Mouse (Mus musculus) embryonic facial prominence, embryonic 10.5 days (tissue): ENCODE results near the gene Trim2. TPM values are rescaled to one million over a fixed set of nuclear protein-coding genes. Genes with fewer than 3 reads are reported as not detected.

Experiments used
- DNase-seq: peaks from one replicate; pipeline ENCODE4 v3.0.0-alpha.2; 2017; ENCODE audit warnings: low spot score
- H3K27ac ChIP-seq: fragments of 300-500 bp; sonication (generic); replicated peaks from 2 replicates; pipeline ENCODE4 v1.5.1; 2016; ENCODE audit warnings: mild to moderate bottlenecking
- H3K27me3 ChIP-seq: fragments of 300-500 bp; sonication (generic); replicated peaks from 2 replicates; pipeline ENCODE4 v1.6.1; 2016; ENCODE audit warnings: low read depth, mild to moderate bottlenecking; ENCODE audit not compliant: poor library complexity, severe bottlenecking
- H3K36me3 ChIP-seq: fragments of 300-500 bp; sonication (generic); replicated peaks from 2 replicates; pipeline ENCODE4 v1.6.1; 2016; ENCODE audit warnings: mild to moderate bottlenecking, moderate library complexity
- H3K4me1 ChIP-seq: fragments of 300-500 bp; sonication (generic); 2 replicates; pipeline ENCODE4 v1.6.1; 2016
- H3K4me3 ChIP-seq: fragments of 300-500 bp; sonication (generic); 2 replicates; pipeline ENCODE4 v1.5.1; 2016; ENCODE audit warnings: mild to moderate bottlenecking, moderate library complexity
- H3K9me3 ChIP-seq: fragments of 300-500 bp; sonication (generic); 2 replicates; pipeline ENCODE4 v1.6.1; 2016; ENCODE audit warnings: mild to moderate bottlenecking
- whole genome bisulfite sequencing: fragments of 180-500 bp; shearing (Covaris S2); methylation state at CpG from one replicate; pipeline ENCODE4 v1.1.7; 2016; 5-methylcytosine and 5-hydroxymethylcytosine counted together
- polyA plus RNA-seq: library from polyadenylated mRNA; unstranded; fragments of >200 nt; fragmentation: Nextera tagmentation; extraction: Ambion mirVana; gene quantifications from 2 replicates; pipeline ENCODE4 v1.2.1, GENCODE M21; 2016

Trim2 gene
- polyA plus RNA-seq, 1 experiment from 2014 or later, result 31.0 TPM

DNA sequence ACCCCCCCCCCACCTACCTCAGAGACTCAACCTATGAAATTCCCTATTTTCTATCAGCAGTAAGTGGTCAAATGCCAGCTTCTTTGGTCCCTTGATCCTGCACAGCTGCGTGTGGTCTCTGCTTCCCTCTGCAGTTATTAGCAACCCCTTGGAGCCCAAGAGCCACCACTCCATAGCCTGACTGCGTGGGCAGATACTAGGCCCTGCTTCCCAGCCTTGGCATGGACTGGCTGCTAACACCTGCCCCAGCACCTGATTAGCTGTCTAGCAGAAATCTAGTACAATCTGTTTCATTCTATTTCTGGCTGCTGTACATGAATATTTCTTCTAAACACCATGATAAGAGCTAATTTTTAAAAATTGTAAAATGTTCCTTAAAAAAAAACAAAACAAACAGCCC lies 10.0 kb downstream of the Trim2 start:
- Histone ChIP-seq H3K36me3 (no peaks in the 10 kb centered on the region), H3K9me3 (0 out of 2 replicates have a peak, but pooled peaks cover 3% of the 10 kb centered on the region), H3K4me1 (peaks cover 11% of the 10 kb centered on the region), H3K4me3 (no peak overlapping the region), H3K27ac (no peak overlapping the region), H3K27me3 (peaks cover 4% of the 10 kb centered on the region; the same call in 1 of the 2 replicates)
- no peak for DNase-seq
- WGBS, result 57% methylated on average over 2 of the region's 2 CpGs

DNA sequence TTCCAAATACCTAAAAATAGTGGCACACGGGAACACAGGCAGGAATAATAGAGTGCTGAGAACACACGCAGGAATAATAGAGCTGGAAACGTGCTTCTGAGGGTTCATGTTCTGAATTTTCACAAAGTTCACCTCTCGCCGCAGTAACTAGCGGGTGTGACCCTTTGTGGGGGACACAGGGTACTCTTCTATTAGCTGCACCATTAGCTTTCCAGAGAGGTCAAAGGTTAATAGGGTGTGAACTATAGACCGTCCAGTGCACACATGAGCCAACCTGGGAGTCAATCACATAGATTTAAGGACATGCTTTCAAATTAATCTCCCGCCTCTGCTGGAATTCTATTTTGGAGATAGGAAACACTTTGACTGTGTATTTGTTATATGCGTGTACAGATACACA lies 11.9 kb downstream of the Trim2 start:
- DNase-seq, result no peak

DNA sequence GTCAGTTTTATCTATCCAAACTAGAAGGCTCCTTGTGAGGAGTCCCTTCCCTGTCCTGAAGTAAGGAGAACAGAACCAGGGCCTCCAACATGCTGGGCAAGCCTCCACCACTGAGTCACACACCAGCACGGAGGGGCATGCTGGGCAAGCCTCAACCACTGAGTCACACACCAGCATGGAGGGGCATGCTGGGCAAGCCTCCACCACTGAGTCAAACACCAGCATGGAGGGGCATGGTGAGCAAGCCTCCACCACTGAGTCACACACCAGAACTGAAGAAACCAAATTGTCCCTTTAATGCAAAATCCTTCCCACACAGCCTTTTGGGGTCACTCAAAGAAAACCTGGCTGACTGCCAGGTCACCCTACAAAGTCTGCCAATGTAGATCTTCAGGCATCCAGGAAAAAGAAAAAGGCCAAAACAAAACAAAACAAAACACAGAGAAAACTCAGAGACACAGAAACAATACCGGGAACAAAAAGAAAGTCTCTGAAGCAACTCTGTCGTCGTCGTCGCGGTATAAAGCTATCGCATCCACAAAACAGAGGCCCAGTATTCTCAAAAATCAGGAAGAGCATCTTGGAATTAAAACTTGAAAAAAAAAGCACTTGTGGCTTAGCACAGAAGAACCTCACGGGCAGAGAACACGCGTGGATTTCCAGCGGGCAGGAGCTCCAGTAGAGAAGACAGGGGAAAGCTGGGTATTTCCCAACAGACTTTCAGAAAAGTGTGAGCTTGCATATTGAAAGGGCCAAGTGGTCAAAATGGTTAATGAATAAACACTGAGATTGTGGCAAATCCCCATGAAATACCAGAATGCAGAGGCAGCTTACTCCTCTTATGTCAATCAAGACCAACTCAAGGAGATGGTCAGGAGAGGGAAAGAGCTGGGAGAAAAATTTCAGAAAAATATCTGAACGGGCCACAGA lies 12.7 kb downstream of the Trim2 start:
- 88% methylated on average over 13 of the region's 13 CpGs for WGBS
- Histone ChIP-seq H3K9me3 (no peaks in the 10 kb centered on the region), H3K27ac (no peak overlapping the region), H3K36me3 (no peaks in the 10 kb centered on the region), H3K4me1 (peaks cover 11% of the 10 kb centered on the region), H3K27me3 (no peaks in the 10 kb centered on the region), H3K4me3 (no peak overlapping the region)
- no peak for DNase-seq

More for the DNA sequence above, 11.9 kb downstream of the Trim2 start:
- no peaks in the 10 kb centered on the region for H3K36me3 ChIP-seq
- H3K4me1 ChIP-seq, result peaks cover 11% of the 10 kb centered on the region
- no peak overlapping the region for H3K4me3 ChIP-seq
- WGBS, result 67% methylated on average over 9 of the region's 9 CpGs
- H3K27me3 ChIP-seq, result no peaks in the 10 kb centered on the region
- H3K27ac ChIP-seq, result no peak overlapping the region
- 0 out of 2 replicates have a peak, but pooled peaks cover 3% of the 10 kb centered on the region for H3K9me3 ChIP-seq

DNA sequence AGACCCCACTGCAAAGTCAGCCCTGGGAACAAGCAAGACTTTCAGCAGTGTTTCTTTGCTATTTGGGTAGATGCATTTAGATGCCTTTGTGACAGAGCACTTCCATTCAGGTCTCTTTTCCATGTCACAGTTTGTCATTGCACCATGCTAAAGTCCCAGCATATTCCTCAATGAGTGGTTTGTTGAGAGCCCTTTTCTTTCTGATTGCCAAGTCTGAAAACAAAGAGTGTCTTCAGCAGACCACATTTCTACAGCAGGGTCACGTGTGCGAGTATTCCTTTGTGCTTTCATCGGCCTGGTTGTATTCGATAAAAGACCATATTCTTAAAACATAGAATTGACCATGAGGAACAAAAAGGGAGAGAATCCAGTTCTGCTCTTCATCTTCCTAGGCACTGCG lies 14.4 kb downstream of the Trim2 start:
- H3K27ac ChIP-seq, result no peak overlapping the region
- 83% methylated on average over 5 of the region's 5 CpGs for WGBS
- DNase-seq, result no peak
- H3K4me1 ChIP-seq, result peaks cover 11% of the 10 kb centered on the region
- no peaks in the 10 kb centered on the region for H3K9me3 ChIP-seq
- H3K36me3 ChIP-seq, result no peaks in the 10 kb centered on the region
- no peak overlapping the region for H3K4me3 ChIP-seq
- no peaks in the 10 kb centered on the region for H3K27me3 ChIP-seq

DNA sequence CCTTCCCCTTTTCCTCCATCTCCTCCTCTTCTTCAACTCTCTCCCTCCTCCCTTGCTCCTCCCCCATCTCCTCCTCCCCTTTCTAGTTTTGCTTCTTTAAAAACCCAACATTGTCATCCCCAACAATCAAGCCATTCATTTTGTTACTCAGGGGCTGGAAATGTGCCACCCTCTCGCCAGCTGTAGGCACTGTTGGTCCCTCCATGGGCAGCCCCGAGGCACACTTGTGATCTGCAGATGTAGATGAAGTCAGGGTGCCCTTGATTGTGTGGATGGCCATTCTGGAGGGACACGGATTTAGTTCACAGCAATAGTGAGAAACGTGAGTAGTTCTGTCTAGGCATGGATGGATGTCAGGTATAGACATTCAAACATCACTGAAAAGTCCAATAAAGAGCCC lies 17.7 kb downstream of the Trim2 start:
- DNase-seq, result no peak
- peaks cover 11% of the 10 kb centered on the region; the same call in 1 of the 2 replicates for H3K27me3 ChIP-seq
- H3K36me3 ChIP-seq, result no peaks in the 10 kb centered on the region
- WGBS, result 79% methylated on average over 4 of the region's 4 CpGs
- H3K9me3 ChIP-seq, result no peaks in the 10 kb centered on the region
- H3K4me3 ChIP-seq, result no peak overlapping the region
- peaks cover 20% of the 10 kb centered on the region for H3K4me1 ChIP-seq
- H3K27ac ChIP-seq, result no peak overlapping the region

DNA sequence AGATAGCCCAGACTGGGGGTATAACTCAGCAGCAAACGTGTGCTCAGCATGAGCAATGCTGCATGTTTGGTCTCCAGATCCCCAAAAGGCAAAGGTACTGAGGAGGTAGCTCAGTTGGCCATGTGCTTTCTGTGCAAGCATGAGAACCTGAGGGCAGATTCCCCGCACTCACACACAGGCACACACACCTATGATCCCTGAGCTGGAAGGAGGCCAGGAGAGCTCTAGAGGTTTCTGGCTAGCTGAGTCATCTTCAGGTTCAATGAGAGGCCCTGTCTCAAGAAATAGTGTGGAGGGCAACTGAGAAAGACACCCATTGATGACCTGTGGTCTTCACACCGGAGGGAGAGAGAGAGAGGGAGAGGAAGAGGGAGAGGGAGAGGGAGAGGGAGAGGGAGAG lies 19.4 kb downstream of the Trim2 start:
- WGBS, result 83% methylated on average over 3 of the region's 3 CpGs
- H3K36me3 ChIP-seq, result no peaks in the 10 kb centered on the region
- peaks cover 11% of the 10 kb centered on the region; the same call in 1 of the 2 replicates for H3K27me3 ChIP-seq
- H3K4me1 ChIP-seq, result peaks cover 24% of the 10 kb centered on the region
- H3K9me3 ChIP-seq, result no peaks in the 10 kb centered on the region
- H3K4me3 ChIP-seq, result no peak overlapping the region
- H3K27ac ChIP-seq, result no peak overlapping the region
- no peak for DNase-seq

DNA sequence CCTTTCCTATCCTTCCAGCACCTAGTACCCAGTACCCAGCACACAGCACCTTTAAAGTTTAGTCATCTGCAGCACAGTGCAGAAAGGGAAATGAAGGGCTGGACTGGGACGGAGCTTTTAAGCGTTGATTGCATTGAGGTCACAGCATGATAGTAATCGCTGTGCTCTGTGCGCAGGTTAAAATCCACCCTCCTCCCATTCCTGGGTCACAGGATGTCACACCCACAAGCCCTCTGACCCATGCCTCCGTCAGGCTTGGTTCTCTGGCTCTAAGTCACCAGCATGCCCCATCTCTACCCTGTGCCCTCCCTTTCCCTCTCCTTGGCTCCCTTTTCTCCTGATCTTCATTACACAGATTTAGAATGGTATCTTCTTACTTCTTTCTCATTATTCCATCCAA lies 20.4 kb downstream of the Trim2 start:
- no peaks in the 10 kb centered on the region for H3K36me3 ChIP-seq
- peaks cover 28% of the 10 kb centered on the region for H3K4me1 ChIP-seq
- no peak for DNase-seq
- no peak overlapping the region for H3K4me3 ChIP-seq
- no peaks in the 10 kb centered on the region for H3K9me3 ChIP-seq
- H3K27ac ChIP-seq, result no peak overlapping the region
- 80% methylated on average over 5 of the region's 5 CpGs for WGBS
- H3K27me3 ChIP-seq, result peaks cover 11% of the 10 kb centered on the region; the same call in 1 of the 2 replicates

DNA sequence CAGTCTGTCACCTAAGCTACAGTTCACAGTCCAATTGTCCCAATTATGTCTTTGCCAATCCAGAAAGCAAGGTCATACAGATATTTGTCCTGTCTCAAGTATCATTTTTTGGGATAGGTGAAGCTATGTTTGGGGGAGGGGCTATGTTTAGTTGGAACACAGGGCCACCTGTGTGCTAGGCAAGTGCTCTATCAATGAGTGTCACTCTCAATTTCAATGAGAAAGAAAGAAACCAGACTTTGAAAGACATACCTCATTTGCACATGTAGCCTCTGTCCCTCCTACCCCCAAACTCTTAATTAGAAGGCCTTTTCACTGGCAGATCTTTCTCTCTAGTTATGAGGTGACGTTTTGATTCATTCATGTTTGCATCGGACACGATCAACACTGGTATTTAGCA lies 21.9 kb downstream of the Trim2 start:
- DNase-seq, result no peak
- Histone ChIP-seq H3K4me1 (peaks cover 38% of the 10 kb centered on the region), H3K27ac (no peak overlapping the region), H3K27me3 (peaks cover 11% of the 10 kb centered on the region; the same call in 1 of the 2 replicates), H3K9me3 (no peaks in the 10 kb centered on the region), H3K36me3 (no peaks in the 10 kb centered on the region), H3K4me3 (no peak overlapping the region)
- 78% methylated on average over 3 of the region's 3 CpGs for WGBS

DNA sequence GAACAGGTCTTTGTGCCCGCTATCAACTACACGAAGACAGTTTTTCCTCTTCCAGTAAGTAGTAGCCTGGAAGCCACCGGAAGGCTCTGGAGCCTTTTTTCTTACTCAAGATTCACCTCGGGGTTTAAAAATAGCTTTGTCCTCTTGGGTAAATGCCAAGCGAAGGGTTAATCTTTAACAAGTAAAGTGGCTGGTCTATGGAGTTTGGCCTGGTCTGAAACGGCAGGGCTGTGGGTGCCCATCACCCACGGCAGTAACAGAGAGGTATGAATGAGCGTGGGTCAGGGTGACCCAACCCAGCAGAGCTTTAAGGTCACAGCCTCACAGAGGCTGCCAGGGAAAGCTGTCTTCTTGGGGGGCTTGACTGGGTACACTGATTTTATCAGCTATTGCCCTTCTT lies 23.2 kb downstream of the Trim2 start:
- H3K36me3 ChIP-seq, result no peaks in the 10 kb centered on the region
- H3K9me3 ChIP-seq, result no peaks in the 10 kb centered on the region
- 79% methylated on average over 8 of the region's 8 CpGs for WGBS
- H3K27me3 ChIP-seq, result peaks cover 11% of the 10 kb centered on the region; the same call in 1 of the 2 replicates
- no peak overlapping the region for H3K27ac ChIP-seq
- H3K4me3 ChIP-seq, result no peak overlapping the region
- DNase-seq, result no peak
- H3K4me1 ChIP-seq, result peaks cover 38% of the 10 kb centered on the region

DNA sequence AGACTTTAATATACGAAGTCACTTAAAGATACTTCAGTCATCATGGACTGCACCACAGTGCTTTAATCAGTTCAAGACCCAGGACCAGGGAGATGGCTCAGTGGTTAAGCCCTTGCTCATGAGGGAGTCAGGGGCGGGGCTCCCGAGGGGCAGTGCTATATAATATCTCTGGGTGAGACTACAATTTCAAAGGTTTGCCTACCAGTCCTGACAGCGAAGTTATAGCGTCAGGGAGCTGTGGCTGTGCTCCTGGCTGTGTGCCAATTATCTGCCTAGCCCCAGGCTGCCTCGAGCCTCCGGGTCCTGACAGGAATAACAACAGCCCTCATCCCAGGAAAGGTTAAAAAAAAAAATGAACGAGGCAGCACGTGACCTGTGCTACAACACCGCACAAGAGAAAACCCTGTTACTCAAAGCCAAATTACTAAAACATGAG lies 24.7 kb downstream of the Trim2 start:
- 44% methylated on average over 10 of the region's 10 CpGs for WGBS
- H3K27ac ChIP-seq, result no peak overlapping the region
- no peak overlapping the region for H3K4me3 ChIP-seq
- no peaks in the 10 kb centered on the region for H3K9me3 ChIP-seq
- peaks cover 38% of the 10 kb centered on the region for H3K4me1 ChIP-seq
- no peaks in the 10 kb centered on the region for H3K36me3 ChIP-seq
- peak; percentile 52 for DNase-seq
- peaks cover 11% of the 10 kb centered on the region; the same call in 1 of the 2 replicates for H3K27me3 ChIP-seq

DNA sequence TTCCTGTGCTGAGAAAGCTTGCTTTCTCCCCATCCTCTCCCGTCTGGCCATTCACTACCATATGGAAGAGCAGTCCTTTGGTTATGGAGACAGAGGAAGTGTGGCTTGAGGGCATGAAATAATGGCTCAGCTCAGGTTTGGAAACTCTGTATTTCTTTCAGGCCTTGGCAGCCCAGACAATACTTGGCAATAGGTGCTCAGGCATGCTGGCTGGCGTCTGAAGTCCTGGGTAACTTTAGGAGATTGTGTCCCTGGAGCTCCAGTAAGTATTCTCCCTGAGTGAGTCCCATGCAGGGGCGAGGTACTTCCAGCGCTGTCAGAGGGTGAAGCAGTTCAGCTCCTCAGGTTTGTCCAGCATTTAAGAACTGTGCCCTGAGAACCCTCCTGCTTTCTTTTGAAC lies 27.9 kb downstream of the Trim2 start:
- Histone ChIP-seq H3K9me3 (peaks cover 4% of the 10 kb centered on the region; the same call in 1 of the 2 replicates), H3K4me1 (peaks cover 22% of the 10 kb centered on the region), H3K36me3 (no peaks in the 10 kb centered on the region), H3K27ac (no peak overlapping the region), H3K4me3 (no peak overlapping the region), H3K27me3 (no peaks in the 10 kb centered on the region)
- WGBS, result 77% methylated on average over 4 of the region's 4 CpGs
- DNase-seq, result no peak

DNA sequence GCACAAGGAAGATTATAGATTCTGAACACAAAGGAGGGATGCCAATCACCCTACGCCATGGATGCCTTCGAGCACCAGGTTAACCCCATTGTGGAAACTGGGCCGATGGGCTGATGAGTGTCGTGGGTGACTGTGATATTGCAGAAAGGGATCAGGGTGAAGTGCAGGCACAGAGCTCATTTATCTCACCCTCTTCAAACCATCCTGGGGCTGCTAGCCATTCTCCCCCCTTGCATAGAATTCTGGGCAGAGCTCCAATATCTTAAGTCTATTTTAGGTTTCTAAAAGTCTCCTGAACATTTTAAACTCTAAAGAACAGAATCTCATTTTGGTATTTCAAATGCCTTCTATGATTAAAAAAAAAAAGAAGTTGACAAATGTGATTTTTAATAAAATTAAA lies 31.6 kb downstream of the Trim2 start:
- WGBS, result 88% methylated on average over 4 of the region's 4 CpGs
- Histone ChIP-seq H3K4me1 (peaks cover 35% of the 10 kb centered on the region), H3K27me3 (no peaks in the 10 kb centered on the region), H3K9me3 (peaks cover 4% of the 10 kb centered on the region; the same call in 1 of the 2 replicates), H3K27ac (no peak overlapping the region), H3K4me3 (no peak overlapping the region), H3K36me3 (no peaks in the 10 kb centered on the region)
- no peak for DNase-seq
